8 mouse cellular contexts compared by ENCODE assay signal in genomic region chr16:8666452-8666851, GRCm38 (mm10). TPM values are rescaled to one million over a fixed set of nuclear protein-coding genes. Genes with fewer than 3 reads are reported as not detected.
DNase-seq lines count a peak whose midpoint lies in the region; ATAC-seq and TF ChIP-seq lines count a peak whose summit lies in the region.

No protein-coding gene starts in this region.

- H3K36me3 ChIP-seq in embryonic facial prominence, embryonic 10.5 days (replicated peaks), result peaks cover 77% of the 10 kb centered on the region
- H3K36me3 ChIP-seq in kidney, adult 2 months (ENCODE audit: control insufficient read depth, insufficient read depth, low read length), result no peaks in the 10 kb centered on the region

- H3K27me3 ChIP-seq in embryonic facial prominence, embryonic 10.5 days (replicated peaks; ENCODE audit: low read depth, poor library complexity, severe bottlenecking), result no peaks in the 10 kb centered on the region
- H3K27me3 ChIP-seq in kidney, adult 2 months (replicated peaks; ENCODE audit: control insufficient read depth, insufficient read depth, low read length), result no peaks in the 10 kb centered on the region

- no peak for TF ChIP-seq CTCF in layer of hippocampus, adult 2 months (conservative IDR thresholded peaks at IDR 0.05)
- no peak for TF ChIP-seq CTCF in kidney, adult 2 months (conservative IDR thresholded peaks at IDR 0.05; ENCODE audit: insufficient read depth, insufficient read length, low read depth, low read length)

- ATAC-seq in megakaryocyte, adult 5-6 weeks (ENCODE audit: poor library complexity, severe bottlenecking), result peak; percentile 49

- H3K9me3 ChIP-seq in embryonic facial prominence, embryonic 10.5 days, result no peaks in the 10 kb centered on the region

- TF ChIP-seq POLR2A in kidney, adult 2 months (IDR thresholded peaks at IDR 0.05; ENCODE audit: low read depth, low read length), result no peak

- H3K4me3 ChIP-seq in layer of hippocampus, adult 2 months, result no peak overlapping the region
- H3K4me3 ChIP-seq in embryonic facial prominence, embryonic 10.5 days, result no peak overlapping the region
- H3K4me3 ChIP-seq in kidney, adult 2 months (ENCODE audit: insufficient read depth, low read depth, low read length), result no peak overlapping the region

- 0 out of 2 replicates have a peak overlapping the region, but pooled peaks have one; percentile 18 for H3K27ac ChIP-seq in layer of hippocampus, adult 2 months
- H3K27ac ChIP-seq in embryonic facial prominence, embryonic 10.5 days (replicated peaks), result 0 out of 2 replicates have a peak overlapping the region, but pooled peaks have one; percentile 14
- peak overlapping the region; percentile 56 for H3K27ac ChIP-seq in kidney, adult 2 months (ENCODE audit: insufficient read depth, low read depth, low read length)

- no peak for DNase-seq in layer of hippocampus, adult 2 months (ENCODE audit: low spot score in 2 of 2)
- no peak for DNase-seq in layer of hippocampus, adult 9-11 months
- DNase-seq in embryonic facial prominence, embryonic 10.5 days (ENCODE audit: low spot score), result no peak
- DNase-seq in kidney, adult 2 months, result peak; percentile 84
- DNase-seq in left cerebral cortex, adult 11 months (ENCODE audit: low spot score), result no peak
- DNase-seq in retina, postnatal 1 day, result no peak
- no peak for DNase-seq in frontal cortex, postnatal 10 days (ENCODE audit: low spot score in 2 of 2)

- 64% methylated on average over 2 of the region's 2 CpGs for WGBS in embryonic facial prominence, embryonic 10.5 days
- 46% methylated on average over 2 of the region's 2 CpGs for WGBS in kidney, adult 2 months

- H3K4me1 ChIP-seq in embryonic facial prominence, embryonic 10.5 days, result peaks cover 52% of the 10 kb centered on the region
- peaks cover 18% of the 10 kb centered on the region for H3K4me1 ChIP-seq in kidney, adult 2 months (ENCODE audit: control insufficient read depth, insufficient read depth, low read length)

RNA-seq across cellular contexts. Expression of gene Carhsp1, which starts 5.5 kb away (rescaled TPM):
- 10 to 100 TPM; 22.1 to 22.4 TPM for total RNA-seq in layer of hippocampus, adult 2 months (2021)
- 168 and 176 TPM in 2 replicates for polyA plus RNA-seq in embryonic facial prominence, embryonic 10.5 days (2016; fragmentation: Nextera tagmentation; extraction: Ambion mirVana)
- 55.0 and 56.1 TPM in 2 replicates for polyA plus RNA-seq in kidney, adult 2 months (2012; rRNA removed)
- 18.1 and 21.9 TPM in 2 replicates for total RNA-seq in megakaryocyte, adult 5-6 weeks (2015)
- total RNA-seq in megakaryocyte, adult 5-6 weeks (2017), result 27.1 and 29.6 TPM in 2 replicates

RNA-seq across cellular contexts. Expression of gene Gm5767, which starts 14.1 kb away (rescaled TPM):
- not detected for total RNA-seq in layer of hippocampus, adult 2 months (2021)
- polyA plus RNA-seq in embryonic facial prominence, embryonic 10.5 days (2016; fragmentation: Nextera tagmentation; extraction: Ambion mirVana), result not detected in 2 replicates
- polyA plus RNA-seq in kidney, adult 2 months (2012; rRNA removed), result 0.56 and 0.64 TPM in 2 replicates
- not detected in 2 replicates for total RNA-seq in megakaryocyte, adult 5-6 weeks (2015)
- total RNA-seq in megakaryocyte, adult 5-6 weeks (2017), result not detected in 2 replicates

RNA-seq across cellular contexts. Expression of gene Tmem186, which starts 28.9 kb away (rescaled TPM):
- 10 to 100 TPM; 12.4 to 13.4 TPM for total RNA-seq in layer of hippocampus, adult 2 months (2021)
- 23.5 and 25.4 TPM in 2 replicates for polyA plus RNA-seq in embryonic facial prominence, embryonic 10.5 days (2016; fragmentation: Nextera tagmentation; extraction: Ambion mirVana)
- polyA plus RNA-seq in kidney, adult 2 months (2012; rRNA removed), result 13.4 and 13.8 TPM in 2 replicates
- total RNA-seq in megakaryocyte, adult 5-6 weeks (2015), result 4.2 and 4.7 TPM in 2 replicates
- 6.6 and 8.0 TPM in 2 replicates for total RNA-seq in megakaryocyte, adult 5-6 weeks (2017)

RNA-seq across cellular contexts. Expression of gene Pmm2, which starts 29.0 kb away (rescaled TPM):
- total RNA-seq in layer of hippocampus, adult 2 months (2021), result 10 to 100 TPM; 34.9 to 35.9 TPM
- polyA plus RNA-seq in embryonic facial prominence, embryonic 10.5 days (2016; fragmentation: Nextera tagmentation; extraction: Ambion mirVana), result 54.1 and 58.7 TPM in 2 replicates
- polyA plus RNA-seq in kidney, adult 2 months (2012; rRNA removed), result 64.2 and 66.6 TPM in 2 replicates
- total RNA-seq in megakaryocyte, adult 5-6 weeks (2015), result 44.8 and 52.5 TPM in 2 replicates
- 55.3 and 62.6 TPM in 2 replicates for total RNA-seq in megakaryocyte, adult 5-6 weeks (2017)
